Mouse (Mus musculus): ENCODE data around the gene Phf19.

DNA sequence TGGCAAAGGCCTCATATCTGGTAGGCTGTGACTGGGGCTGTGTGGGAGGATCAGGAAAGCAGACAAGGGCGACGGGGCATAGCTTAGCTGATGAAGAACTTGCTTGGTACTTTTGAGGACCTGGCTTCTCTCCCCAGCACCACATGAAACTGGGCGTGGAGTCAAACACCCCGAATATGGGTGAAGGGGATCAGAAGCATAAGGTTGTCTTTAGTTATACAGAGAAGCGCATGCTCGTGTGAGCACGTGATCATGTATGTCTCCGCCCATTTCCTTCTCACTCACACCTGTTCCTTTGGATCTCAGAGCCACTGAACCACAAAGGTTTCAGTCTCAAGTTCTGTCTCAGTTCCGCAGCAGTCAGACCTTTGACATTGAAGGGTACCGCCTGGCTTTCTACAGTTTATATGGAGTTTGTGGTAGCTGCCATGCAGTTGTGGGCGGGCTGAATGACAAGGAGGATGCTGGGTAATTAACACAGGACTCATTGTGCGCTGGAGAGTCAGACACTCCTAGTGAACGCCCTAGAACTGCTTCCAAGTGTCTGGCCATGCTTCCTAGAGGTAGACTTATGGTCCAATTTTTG is 49.6 kb upstream of the Phf19 start:
- TF ChIP-seq MAFK (IDR thresholded peaks at IDR 0.05; ENCODE audit: insufficient read depth, low read depth, low read length) (no peak), CHD2 (IDR thresholded peaks at IDR 0.05; ENCODE audit: low read depth, low read length) (no peak), ZC3H11A (IDR thresholded peaks at IDR 0.05; ENCODE audit: borderline replicate concordance, low read depth, low read length) (no peak), ZNF384 (IDR thresholded peaks at IDR 0.05; ENCODE audit: low read depth, low read length) (no peak)

Measured in ES-E14 (cell line).